Mouse (Mus musculus): ENCODE measurements around the gene 4933409G03Rik. TPM values are rescaled to one million over a fixed set of nuclear protein-coding genes. Genes with fewer than 3 reads are reported as not detected.
"Not testable (repeated sequence)": the region's sequence is repeated elsewhere in the genome, so short reads cannot be mapped to it uniquely, and the experiment has no call there.

Gene 4933409G03Rik
- not detected in 2 replicates for polyA plus RNA-seq (2016; fragmentation: Nextera tagmentation; extraction: Ambion mirVana)

DNA sequence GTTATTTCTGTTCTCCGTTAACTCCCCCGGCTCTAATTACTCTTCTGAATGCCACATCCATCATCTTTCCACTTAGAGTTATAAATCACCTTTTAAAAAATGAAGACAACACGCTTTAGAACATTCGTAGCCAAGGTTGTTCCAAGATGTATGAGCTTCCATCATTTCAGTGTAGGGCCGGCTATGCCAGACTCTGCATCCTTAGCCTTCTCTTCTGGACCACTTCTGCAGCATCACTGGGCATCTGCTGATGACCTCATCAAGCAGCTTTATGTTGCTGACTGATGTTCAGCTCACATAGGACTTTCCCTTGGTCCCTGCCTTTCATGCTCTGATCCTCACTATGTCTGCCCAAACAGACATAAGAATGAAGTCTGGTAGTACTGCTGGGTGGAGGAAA, at the start of gene 4933409G03Rik:
4933409G03Rik (plus strand) TSS at position 301 of the 400 bp plus-strand sequence.
- Histone ChIP-seq H3K27ac (replicated peaks) (no peak within 1 kb of the TSS), H3K36me3 (replicated peaks) (no peaks in the 10 kb centered on the region), H3K27me3 (replicated peaks; ENCODE audit: low read depth, poor library complexity, severe bottlenecking) (no peaks in the 10 kb centered on the region), H3K4me3 (no peak within 1 kb of the TSS), H3K4me1 (no peaks in the 10 kb centered on the region), H3K9me3 (no peaks in the 10 kb centered on the region)
- WGBS, result 91% methylated on average over 5 of the region's 5 CpGs
- DNase-seq (ENCODE audit: low spot score), result no peak

DNA sequence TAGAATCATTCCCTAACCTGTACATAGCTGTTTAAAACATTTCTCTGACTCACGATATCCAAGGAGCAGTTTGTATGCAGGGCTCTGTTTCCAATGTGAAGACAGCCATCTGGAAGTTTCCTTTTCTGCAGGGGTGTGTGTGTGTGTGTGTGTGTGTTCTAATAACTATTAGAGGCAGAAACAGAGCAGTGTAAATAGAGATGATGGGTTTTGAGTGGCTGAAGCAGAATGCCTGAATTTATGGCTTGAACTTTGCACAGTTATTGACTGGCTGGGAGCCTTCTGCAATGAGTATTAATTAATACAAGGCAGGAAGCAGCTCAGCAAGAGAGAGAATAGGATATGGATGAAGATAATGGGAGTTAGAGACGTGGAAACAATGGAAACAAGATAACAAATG, 38.0 kb upstream of the 4933409G03Rik start:
- H3K9me3 ChIP-seq, result no peaks in the 10 kb centered on the region
- H3K4me3 ChIP-seq, result no peak overlapping the region
- no peaks in the 10 kb centered on the region for H3K4me1 ChIP-seq
- H3K36me3 ChIP-seq (replicated peaks), result no peaks in the 10 kb centered on the region
- 79% methylated on average over 2 of the region's 2 CpGs for WGBS
- H3K27me3 ChIP-seq (replicated peaks; ENCODE audit: low read depth, poor library complexity, severe bottlenecking), result no peaks in the 10 kb centered on the region
- H3K27ac ChIP-seq (replicated peaks), result no peak overlapping the region
- no peak for DNase-seq (ENCODE audit: low spot score)

DNA sequence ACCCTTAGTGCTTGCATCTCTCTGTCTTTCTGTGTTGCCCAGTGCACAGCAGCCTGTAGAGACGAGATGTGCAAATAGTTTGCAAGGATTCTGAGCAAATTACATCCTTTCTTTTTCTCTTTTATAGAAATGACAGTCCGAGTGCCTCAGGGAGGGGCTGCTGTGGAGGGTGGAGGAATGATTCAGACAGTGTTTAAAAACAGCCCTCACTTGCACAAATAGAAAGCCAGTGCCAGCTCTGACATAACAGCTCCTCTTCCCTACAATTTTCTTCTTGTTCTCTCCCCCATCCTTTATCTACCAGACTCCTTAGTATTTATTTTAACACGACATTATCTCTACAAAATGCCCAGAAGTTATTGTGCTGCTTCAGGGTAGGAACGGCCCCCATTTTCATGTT, 21.4 kb upstream of the 4933409G03Rik start:
- WGBS, result 74% methylated on average over 4 of the region's 4 CpGs
- no peaks in the 10 kb centered on the region for H3K36me3 ChIP-seq (replicated peaks)
- H3K4me1 ChIP-seq, result no peaks in the 10 kb centered on the region
- no peaks in the 10 kb centered on the region for H3K9me3 ChIP-seq
- no peak overlapping the region for H3K4me3 ChIP-seq
- H3K27me3 ChIP-seq (replicated peaks; ENCODE audit: low read depth, poor library complexity, severe bottlenecking), result no peaks in the 10 kb centered on the region
- no peak overlapping the region for H3K27ac ChIP-seq (replicated peaks)
- DNase-seq (ENCODE audit: low spot score), result no peak

DNA sequence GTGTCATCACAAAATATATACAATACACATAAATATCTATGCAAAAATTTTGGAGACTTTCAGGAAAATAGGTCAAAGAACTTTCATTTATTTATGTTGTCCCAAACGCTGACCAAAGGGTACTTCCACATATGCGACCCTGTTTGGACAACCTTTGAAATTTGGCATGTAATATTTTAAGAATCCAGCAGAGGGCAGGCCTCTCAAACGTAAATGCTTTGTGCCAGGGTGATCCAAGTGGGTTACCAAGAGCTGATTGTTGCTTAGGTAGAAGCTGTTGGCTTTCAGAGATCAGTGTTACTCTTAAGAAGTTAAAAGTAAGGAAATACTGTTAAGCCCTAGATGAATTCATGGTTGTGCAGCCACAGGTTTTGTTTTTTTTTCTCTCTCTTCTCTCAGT, 18.9 kb upstream of the 4933409G03Rik start:
- 20% methylated on average over 3 of the region's 3 CpGs for WGBS
- DNase-seq (ENCODE audit: low spot score), result peak; percentile 29
- Histone ChIP-seq H3K27me3 (replicated peaks; ENCODE audit: low read depth, poor library complexity, severe bottlenecking) (no peaks in the 10 kb centered on the region), H3K4me1 (no peaks in the 10 kb centered on the region), H3K27ac (replicated peaks) (no peak overlapping the region), H3K36me3 (replicated peaks) (no peaks in the 10 kb centered on the region), H3K9me3 (no peaks in the 10 kb centered on the region), H3K4me3 (no peak overlapping the region)

- H3K9me3 ChIP-seq, result no peaks in the 10 kb centered on the region
- 92% methylated on average over 15 of the region's 15 CpGs for WGBS
- no peak overlapping the region for H3K4me3 ChIP-seq
- no peaks in the 10 kb centered on the region for H3K36me3 ChIP-seq (replicated peaks)
- no peak overlapping the region for H3K27ac ChIP-seq (replicated peaks)
- no peaks in the 10 kb centered on the region for H3K27me3 ChIP-seq (replicated peaks; ENCODE audit: low read depth, poor library complexity, severe bottlenecking)
- DNase-seq (ENCODE audit: low spot score), result no peak
- no peaks in the 10 kb centered on the region for H3K4me1 ChIP-seq
These were observed 13.9 kb upstream of the 4933409G03Rik start for GRCm38 (mm10) chr2:68568361-68568760.

- 29% methylated on average over 4 of the region's 4 CpGs for WGBS
- peak; percentile 36 for DNase-seq (ENCODE audit: low spot score)
- Histone ChIP-seq H3K27ac (replicated peaks) (no peak overlapping the region), H3K4me3 (no peak overlapping the region), H3K36me3 (replicated peaks) (no peaks in the 10 kb centered on the region), H3K4me1 (no peaks in the 10 kb centered on the region), H3K27me3 (replicated peaks; ENCODE audit: low read depth, poor library complexity, severe bottlenecking) (no peaks in the 10 kb centered on the region), H3K9me3 (no peaks in the 10 kb centered on the region)
These were observed 9.9 kb upstream of the 4933409G03Rik start for GRCm38 (mm10) chr2:68572340-68572739.

GRCm38 (mm10) chr2:68592765-68593164, 10.6 kb downstream of the 4933409G03Rik start:
- 54% methylated on average over 3 of the region's 3 CpGs for WGBS
- no peak overlapping the region for H3K27ac ChIP-seq (replicated peaks)
- H3K4me3 ChIP-seq, result no peak overlapping the region
- H3K36me3 ChIP-seq (replicated peaks), result no peaks in the 10 kb centered on the region
- no peaks in the 10 kb centered on the region for H3K4me1 ChIP-seq
- H3K27me3 ChIP-seq (replicated peaks; ENCODE audit: low read depth, poor library complexity, severe bottlenecking), result no peaks in the 10 kb centered on the region
- DNase-seq (ENCODE audit: low spot score), result no peak
- H3K9me3 ChIP-seq, result no peaks in the 10 kb centered on the region

DNA sequence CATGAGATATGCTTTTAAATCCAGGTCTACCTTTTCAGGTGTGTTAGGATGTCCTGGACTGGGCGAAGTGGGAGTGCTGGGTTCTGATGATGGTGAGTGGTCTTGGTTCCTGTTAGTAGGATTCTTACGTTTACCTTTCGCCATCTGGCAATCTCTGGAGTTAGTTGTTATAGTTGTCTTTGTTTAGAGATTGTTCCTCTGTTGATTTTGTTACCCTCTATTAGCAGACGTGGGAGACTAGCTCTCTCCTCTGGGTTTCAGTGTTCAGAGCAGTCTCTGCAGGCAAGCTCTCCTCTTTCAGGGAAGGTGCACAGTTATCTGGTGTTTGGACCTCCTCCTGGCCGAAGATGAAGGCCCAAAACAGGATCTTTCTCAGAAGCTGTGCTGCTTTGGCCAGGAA, 74.0 kb downstream of the 4933409G03Rik start, which contains the start of gene 4932414N04Rik:
4932414N04Rik (plus strand) TSS at position 301 of the 400 bp plus-strand sequence.
- WGBS, result 86% methylated on average over 2 of the region's 5 CpGs
- H3K36me3 ChIP-seq (replicated peaks); H3K27ac ChIP-seq (replicated peaks); H3K4me3 ChIP-seq; H3K9me3 ChIP-seq; H3K4me1 ChIP-seq; DNase-seq (ENCODE audit: low spot score); H3K27me3 ChIP-seq (replicated peaks; ENCODE audit: low read depth, poor library complexity, severe bottlenecking): not testable (repeated sequence)

Other genes with a start within 250 kb of the 4933409G03Rik start
- gene Stk39, start 110.1 kb upstream of the 4933409G03Rik start, polyA plus RNA-seq (2016; fragmentation: Nextera tagmentation; extraction: Ambion mirVana), result 19.3 and 19.4 TPM in 2 replicates
- not detected in 2 replicates for gene 4932414N04Rik, start 74.1 kb downstream of the 4933409G03Rik start, polyA plus RNA-seq (2016; fragmentation: Nextera tagmentation; extraction: Ambion mirVana)